Mouse (Mus musculus) intestine, embryonic 14.5 days (tissue): Measurements from ENCODE around the gene Relt. TPM values are rescaled to one million over a fixed set of nuclear protein-coding genes. Genes with fewer than 3 reads are reported as not detected.

Experiments
- ATAC-seq: fragments of 200-750 bp; cut with Nextera tagmentation; replicated peaks from 2 replicates; pipeline ENCODE4 v1.8.0; 2017; ENCODE audit warnings: low read depth, moderate number of reproducible peaks, moderate TSS enrichment, moderate library complexity; ENCODE audit not compliant: low FRiP score, low TSS enrichment
- DNase-seq: peaks from one replicate; pipeline ENCODE4 v3.0.0-alpha.2; 2018; ENCODE audit warnings: low spot score
- H3K27ac ChIP-seq: fragments of 300-500 bp; sonication (generic); 2 replicates; pipeline ENCODE4 v1.5.1; 2014; ENCODE audit warnings: low read depth, mild to moderate bottlenecking, control low read depth
- H3K27me3 ChIP-seq: fragments of 300-500 bp; sonication (generic); replicated peaks from 2 replicates; pipeline ENCODE4 v1.6.1; 2014; ENCODE audit warnings: low read length, control low read depth; ENCODE audit not compliant: control insufficient read depth, insufficient read depth
- H3K36me3 ChIP-seq: fragments of 300-500 bp; sonication (generic); 2 replicates; pipeline ENCODE4 v1.6.1; 2014; ENCODE audit warnings: low read length, control low read depth; ENCODE audit not compliant: control insufficient read depth, insufficient read depth
- H3K4me1 ChIP-seq: fragments of 300-500 bp; sonication (generic); replicated peaks from 2 replicates; pipeline ENCODE4 v1.6.1; 2014; ENCODE audit warnings: low read length, control low read depth, mixed read lengths; ENCODE audit not compliant: control insufficient read depth, insufficient read depth
- H3K4me2 ChIP-seq: fragments of 300-500 bp; sonication (generic); 2 replicates; pipeline ENCODE4 v1.6.1; 2014; ENCODE audit warnings: low read length
- H3K4me3 ChIP-seq: fragments of 300-500 bp; sonication (generic); 2 replicates; pipeline ENCODE4 v1.5.1; 2014; ENCODE audit warnings: low read depth, low read length, control low read depth, mixed read lengths
- H3K9ac ChIP-seq: fragments of 300-500 bp; sonication (generic); 2 replicates; pipeline ENCODE4 v1.6.1; 2014; ENCODE audit warnings: mild to moderate bottlenecking, low read length
- H3K9me3 ChIP-seq: fragments of 300-500 bp; sonication (generic); 2 replicates; pipeline ENCODE4 v1.6.1; 2016; ENCODE audit warnings: low read length, control low read depth; ENCODE audit not compliant: control insufficient read depth
- WGBS: fragments of 180-500 bp; shearing (Covaris S2); extraction: QIAGEN DNeasy Blood & Tissue Kit; methylation state at CpG from one replicate; pipeline ENCODE4 v1.1.7; 2014; 5-methylcytosine and 5-hydroxymethylcytosine counted together
- microRNA-seq: library from miRNA; unstranded; fragments of <30 nt; microRNA quantifications from one replicate; pipeline ENCODE4, GENCODE M21; 2016
- polyA plus RNA-seq: library from polyadenylated mRNA; unstranded; fragments of >200 nt; fragmentation: Nextera tagmentation; extraction: Ambion mirVana; gene quantifications from 2 replicates; pipeline ENCODE4 v1.2.1, GENCODE M21; 2014

Relt gene
- polyA plus RNA-seq, 1 experiment from 2014 or later, result 2.0 TPM

- no peak for DNase-seq
- Histone ChIP-seq H3K27ac (no peak overlapping the region), H3K4me3 (no peak overlapping the region), H3K9ac (no peak overlapping the region), H3K36me3 (no peaks in the 10 kb centered on the region), H3K4me1 (no peaks in the 10 kb centered on the region), H3K4me2 (no peak overlapping the region), H3K9me3 (no peaks in the 10 kb centered on the region), H3K27me3 (no peaks in the 10 kb centered on the region)
- no peak for ATAC-seq
- 61% methylated on average over 6 of the region's 6 CpGs for WGBS
Measured at GRCm38 (mm10) chr7:100816759-100817441, 46.3 kb downstream of the Relt start.

GRCm38 (mm10) chr7:100815900-100816570 is 47.2 kb downstream of the Relt start:
- H3K27ac ChIP-seq, result no peak overlapping the region
- no peaks in the 10 kb centered on the region for H3K36me3 ChIP-seq
- no peaks in the 10 kb centered on the region for H3K4me1 ChIP-seq
- no peak overlapping the region for H3K4me3 ChIP-seq
- no peaks in the 10 kb centered on the region for H3K9me3 ChIP-seq
- no peaks in the 10 kb centered on the region for H3K27me3 ChIP-seq
- H3K9ac ChIP-seq, result no peak overlapping the region
- ATAC-seq, result no peak
- 61% methylated on average over 8 of the region's 8 CpGs for WGBS
- DNase-seq, result no peak
- no peak overlapping the region for H3K4me2 ChIP-seq

DNA sequence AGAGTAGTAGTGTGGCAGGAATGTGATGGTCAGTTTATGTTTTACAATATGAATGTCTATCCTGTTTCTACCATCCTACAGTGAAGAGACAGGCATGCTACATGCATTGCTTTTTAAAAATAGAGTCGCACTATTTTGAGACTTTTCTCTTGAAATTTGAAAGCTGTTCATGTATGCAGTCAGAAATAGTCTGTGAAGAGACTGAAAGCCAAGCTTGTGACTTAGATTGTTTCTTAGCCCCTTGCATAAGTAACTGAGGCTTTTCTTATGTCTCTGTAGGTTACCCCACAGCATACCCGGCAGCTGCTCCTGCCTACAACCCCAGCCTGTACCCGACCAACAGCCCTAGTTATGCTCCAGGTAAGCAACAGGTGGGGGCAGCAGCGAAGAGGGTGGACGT is 50.6 kb downstream of the Relt start:
- Histone ChIP-seq H3K4me2 (no peak overlapping the region), H3K4me1 (no peaks in the 10 kb centered on the region), H3K4me3 (no peak overlapping the region), H3K9me3 (no peaks in the 10 kb centered on the region), H3K27me3 (no peaks in the 10 kb centered on the region), H3K36me3 (no peaks in the 10 kb centered on the region), H3K9ac (no peak overlapping the region), H3K27ac (no peak overlapping the region)
- WGBS, result 80% methylated on average over 5 of the region's 5 CpGs
- no peak for ATAC-seq
- DNase-seq, result no peak

DNA sequence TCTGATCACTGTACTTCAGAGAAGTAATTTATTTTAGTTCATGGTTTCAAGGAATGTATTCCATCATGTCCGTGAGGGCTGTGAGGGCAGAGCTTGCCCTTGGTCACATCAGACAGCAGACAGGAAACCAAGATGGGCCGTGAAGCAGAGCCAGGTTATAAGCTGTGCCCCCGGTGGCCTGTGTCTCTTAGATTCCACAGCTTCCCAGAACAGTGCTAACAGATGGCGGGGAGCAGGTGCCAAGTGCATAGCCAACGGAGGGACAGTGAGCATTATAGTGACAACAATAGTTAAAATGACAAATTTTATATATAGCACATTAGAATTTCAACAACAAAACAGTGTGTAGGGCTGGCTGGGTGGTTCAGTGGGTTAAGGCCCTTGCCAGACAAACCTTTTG is 51.3 kb downstream of the Relt start:
- 77% methylated on average over 5 of the region's 5 CpGs for WGBS
- Histone ChIP-seq H3K27me3 (no peaks in the 10 kb centered on the region), H3K4me2 (no peak overlapping the region), H3K4me3 (no peak overlapping the region), H3K36me3 (no peaks in the 10 kb centered on the region), H3K9ac (no peak overlapping the region), H3K4me1 (no peaks in the 10 kb centered on the region), H3K27ac (no peak overlapping the region), H3K9me3 (no peaks in the 10 kb centered on the region)
- ATAC-seq, result no peak
- DNase-seq, result no peak

GRCm38 (mm10) chr7:100805391-100805790 is 57.9 kb downstream of the Relt start:
- Histone ChIP-seq H3K36me3 (no peaks in the 10 kb centered on the region), H3K4me2 (no peak overlapping the region), H3K9ac (no peak overlapping the region), H3K27ac (no peak overlapping the region), H3K4me3 (no peak overlapping the region), H3K9me3 (no peaks in the 10 kb centered on the region), H3K4me1 (no peaks in the 10 kb centered on the region), H3K27me3 (no peaks in the 10 kb centered on the region)
- 77% methylated on average over 2 of the region's 2 CpGs for WGBS
- DNase-seq (no peak), ATAC-seq (no peak)

GRCm38 (mm10) chr7:100798810-100799209 is 64.4 kb downstream of the Relt start:
- DNase-seq (no peak), ATAC-seq (no peak)
- WGBS, result 54% methylated on average over 3 of the region's 3 CpGs
- Histone ChIP-seq H3K9ac (no peak overlapping the region), H3K9me3 (no peaks in the 10 kb centered on the region), H3K4me3 (no peak overlapping the region), H3K4me1 (no peaks in the 10 kb centered on the region), H3K36me3 (no peaks in the 10 kb centered on the region), H3K4me2 (no peak overlapping the region), H3K27me3 (no peaks in the 10 kb centered on the region), H3K27ac (no peak overlapping the region)

Small RNAs within 50 kb of the gene (microRNA-seq; reads per million reads assigned to microRNA genes)
- 97.3 reads per million, percentile 58 among the genes with 10 or more reads in this experiment for gene Mir3102

Other genes starting within 250 kb of the Relt start
- 16.2 and 19.1 TPM in 2 replicates for gene Plekhb1, start 201.0 kb downstream of the Relt start, polyA plus RNA-seq
- gene Fam168a, start 156.8 kb downstream of the Relt start, polyA plus RNA-seq, result 42.9 and 46.1 TPM in 2 replicates
- gene Arhgef17, start 68.7 kb upstream of the Relt start, polyA plus RNA-seq, result 12.9 and 14.2 TPM in 2 replicates
- gene P2ry6, start 111.2 kb upstream of the Relt start, polyA plus RNA-seq, result 11.1 and 11.9 TPM in 2 replicates
- 2.0 and 2.8 TPM in 2 replicates for gene P2ry2, start 149.4 kb upstream of the Relt start, polyA plus RNA-seq
- 24.4 and 26.0 TPM in 2 replicates for gene Fchsd2, start 229.4 kb upstream of the Relt start, polyA plus RNA-seq